Mouse (Mus musculus) embryonic fibroblast, embryonic 13.5 days (primary cell): Measurements from ENCODE around the gene Gm4756.

Experiments
- CTCF ChIP-seq: IDR thresholded peaks from 2 replicates; pipeline ENCODE4 v1.5.1; 2011; ENCODE audit warnings: mild to moderate bottlenecking, control low read depth, low read length, moderate library complexity, borderline replicate concordance; ENCODE audit not compliant: insufficient read depth
- POLR2A ChIP-seq: IDR thresholded peaks from 2 replicates; pipeline ENCODE4 v1.6.1; 2011; ENCODE audit warnings: low read depth, mild to moderate bottlenecking, control low read depth, low read length, moderate library complexity

DNA sequence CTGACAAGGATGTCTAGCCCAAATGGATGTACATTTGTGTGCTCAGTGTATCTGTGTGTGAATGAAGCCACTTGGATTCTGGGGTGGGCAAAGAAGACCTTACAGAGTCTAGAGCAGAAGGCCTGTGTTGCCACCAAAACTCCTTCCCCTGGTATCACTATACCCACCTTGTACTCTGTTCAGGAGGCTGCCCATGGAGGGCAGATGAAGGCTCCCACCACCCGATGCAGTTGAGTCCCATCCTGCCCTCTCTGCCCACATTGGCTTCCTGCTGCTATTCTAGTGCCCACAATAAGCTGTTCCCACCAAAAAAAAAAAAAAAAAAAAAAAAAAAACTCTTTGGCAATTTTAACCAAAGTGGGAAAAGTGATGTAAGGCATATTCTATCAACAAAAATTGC, 28.0 kb downstream of the Gm4756 start:
- TF ChIP-seq POLR2A (no peak), CTCF (no peak)
